Mouse (Mus musculus) lung, postnatal 10 days (tissue): ENCODE data around the gene Mettl7b.

ENCODE experiments used
- DNase-seq: peaks from one replicate; pipeline ENCODE4 v3.0.0; 2021

The Mettl7b gene

DNA sequence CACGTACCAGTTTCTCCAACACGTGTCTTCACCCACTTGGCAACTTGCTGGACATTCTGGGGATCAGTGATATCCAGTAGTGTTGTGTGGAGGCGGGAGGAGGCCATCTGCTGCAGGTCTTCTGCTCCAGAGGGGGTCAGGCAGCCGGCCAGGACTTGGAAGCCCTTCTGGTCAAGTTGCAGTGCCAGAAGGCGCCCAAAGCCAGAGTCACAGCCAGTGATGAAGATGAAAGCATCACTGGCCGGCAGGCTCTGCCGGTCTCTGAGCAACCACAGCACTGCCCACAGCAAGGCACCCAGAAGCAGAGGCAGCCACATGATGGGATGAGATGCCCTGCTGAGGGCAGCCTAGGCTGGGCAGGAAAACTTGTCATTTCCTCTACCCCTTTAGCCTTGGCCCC lies 42.5 kb downstream of the Mettl7b start:
- DNase-seq, result peak; percentile 55

DNA sequence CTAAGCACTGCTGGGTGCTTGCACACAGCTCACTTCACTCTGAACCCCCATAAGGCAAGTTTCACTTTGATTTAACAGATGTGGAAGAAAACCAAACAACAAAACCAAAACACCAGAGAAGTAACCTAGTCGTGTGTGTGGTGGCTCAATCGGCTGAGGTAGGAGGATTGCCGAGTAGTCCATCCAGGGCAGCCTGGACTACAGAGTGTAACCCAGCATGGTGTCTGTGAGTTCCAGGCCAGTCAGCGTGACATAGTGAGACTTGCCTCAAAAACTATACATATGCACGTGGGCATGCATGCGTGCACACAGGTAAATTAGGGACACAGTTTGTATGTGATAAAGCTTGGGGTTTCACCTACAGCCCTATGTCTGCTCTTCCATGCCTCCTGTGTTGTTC lies 43.4 kb downstream of the Mettl7b start:
- DNase-seq, result no peak

DNA sequence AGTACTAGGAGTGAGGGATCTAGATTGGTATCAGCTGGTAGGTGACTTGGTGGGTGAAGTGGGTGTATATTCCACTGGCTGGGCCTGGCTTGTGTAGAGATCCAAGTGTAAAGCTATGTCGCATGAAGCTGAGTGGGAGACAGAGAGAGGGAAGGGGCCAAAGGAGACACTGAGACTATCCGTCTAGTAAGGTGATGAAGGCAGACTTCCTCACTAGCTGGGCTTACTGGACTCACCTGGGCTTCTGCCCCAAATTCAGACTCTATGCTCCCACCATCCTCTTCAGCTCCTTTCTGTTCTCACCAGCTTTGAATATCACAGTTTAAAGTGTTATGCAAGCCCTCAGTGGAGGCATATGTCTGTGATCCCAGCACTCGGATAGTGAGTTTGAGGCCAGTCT lies 44.1 kb downstream of the Mettl7b start:
- no peak for DNase-seq

DNA sequence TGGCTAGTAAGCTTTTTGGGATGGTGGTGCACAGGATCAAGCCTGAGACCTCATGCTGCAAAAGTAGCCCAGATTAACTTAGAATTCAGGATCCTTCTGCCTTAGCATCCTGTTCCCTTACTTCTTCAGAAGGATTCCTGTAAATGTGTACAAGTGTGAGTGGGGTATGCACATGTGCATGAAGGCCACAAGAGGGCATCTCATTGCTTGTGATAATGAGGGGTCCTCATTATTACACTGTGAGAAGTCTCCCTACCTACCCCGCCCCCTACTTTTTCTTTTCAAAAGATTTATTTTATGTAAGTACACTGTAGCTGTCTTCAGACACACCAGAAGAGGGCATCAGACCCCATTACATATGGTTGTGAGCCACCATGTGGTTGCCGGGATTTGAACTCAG lies 45.2 kb downstream of the Mettl7b start:
- no peak for DNase-seq

DNA sequence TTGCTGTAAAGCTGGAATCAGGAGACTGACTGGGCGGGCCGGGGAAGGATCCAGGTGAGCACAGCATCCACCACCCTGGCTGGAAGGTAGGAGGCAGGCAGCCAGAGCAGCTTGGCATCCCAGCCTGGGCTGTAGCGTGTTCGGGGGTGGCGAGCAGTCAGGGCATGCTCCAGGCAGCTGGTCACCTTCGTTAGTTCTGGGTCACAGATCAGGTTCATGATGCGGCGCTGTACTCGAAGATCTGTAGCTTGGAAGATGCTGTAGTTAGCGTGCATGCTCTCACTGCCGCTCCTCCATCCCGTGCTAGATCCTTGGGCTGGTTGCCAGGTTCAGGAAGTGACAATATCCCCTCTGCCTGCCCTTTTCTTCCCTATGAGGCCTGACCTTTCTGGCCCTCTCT lies 47.1 kb downstream of the Mettl7b start:
- DNase-seq, result no peak

DNA sequence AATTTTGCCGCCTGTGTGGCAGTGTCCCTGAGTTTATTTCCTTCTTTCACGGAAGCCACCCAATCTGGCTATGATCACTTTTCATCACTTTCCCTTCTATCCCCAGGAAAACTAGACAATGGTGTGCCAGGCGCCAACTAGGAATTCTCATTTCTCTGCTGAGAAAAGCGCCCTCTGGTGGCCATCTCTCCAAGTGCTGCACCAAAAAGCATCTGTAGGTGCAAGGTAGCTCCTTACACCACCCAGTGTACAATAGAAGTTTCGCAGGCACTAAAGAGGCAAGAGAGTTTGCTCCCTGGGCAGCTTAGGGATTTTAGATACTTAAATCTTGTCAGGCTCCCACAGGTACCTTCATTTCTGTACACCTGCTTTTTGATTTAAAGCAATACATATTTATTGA lies 47.6 kb downstream of the Mettl7b start:
- peak; percentile 94 for DNase-seq

DNA sequence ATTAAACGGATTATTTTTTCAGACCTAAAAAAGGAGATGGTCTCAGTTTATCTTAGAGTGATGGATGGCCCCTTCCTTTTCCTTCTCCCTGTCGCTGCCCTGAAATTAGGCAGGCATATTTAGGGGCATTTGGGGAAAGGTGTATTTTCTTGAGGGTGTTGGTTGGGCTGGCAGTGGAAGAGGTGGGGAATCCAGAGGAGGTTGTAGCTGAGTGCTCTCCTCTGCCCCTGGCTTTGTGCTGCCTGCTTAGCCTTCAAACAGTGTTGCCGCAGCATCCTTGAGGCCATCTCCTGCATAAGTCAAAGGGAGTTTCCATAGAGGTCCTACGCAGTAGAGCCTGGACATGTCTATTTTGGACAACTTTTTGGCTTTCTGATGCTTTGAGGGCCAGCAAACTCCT lies 48.0 kb downstream of the Mettl7b start:
- DNase-seq, result no peak

DNA sequence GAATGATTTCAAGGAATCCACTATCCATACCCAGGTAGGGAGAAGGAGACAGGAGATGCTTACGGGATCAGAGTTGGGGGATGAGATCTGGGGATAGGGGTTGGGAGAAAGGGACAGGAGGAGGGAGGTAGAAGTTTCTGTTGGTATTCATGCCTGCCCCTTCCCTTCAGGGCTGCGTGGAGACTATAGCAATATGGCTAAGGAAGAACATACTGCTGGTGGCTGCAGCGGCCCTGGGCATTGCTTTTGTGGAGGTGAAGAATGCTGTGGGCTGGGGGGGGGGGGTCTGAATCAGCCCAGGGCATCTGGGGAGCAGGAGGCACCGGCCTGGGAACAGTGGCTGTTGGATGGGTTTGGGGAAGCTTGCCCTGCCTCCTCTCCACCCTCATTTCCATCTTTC lies 48.5 kb downstream of the Mettl7b start:
- no peak for DNase-seq

DNA sequence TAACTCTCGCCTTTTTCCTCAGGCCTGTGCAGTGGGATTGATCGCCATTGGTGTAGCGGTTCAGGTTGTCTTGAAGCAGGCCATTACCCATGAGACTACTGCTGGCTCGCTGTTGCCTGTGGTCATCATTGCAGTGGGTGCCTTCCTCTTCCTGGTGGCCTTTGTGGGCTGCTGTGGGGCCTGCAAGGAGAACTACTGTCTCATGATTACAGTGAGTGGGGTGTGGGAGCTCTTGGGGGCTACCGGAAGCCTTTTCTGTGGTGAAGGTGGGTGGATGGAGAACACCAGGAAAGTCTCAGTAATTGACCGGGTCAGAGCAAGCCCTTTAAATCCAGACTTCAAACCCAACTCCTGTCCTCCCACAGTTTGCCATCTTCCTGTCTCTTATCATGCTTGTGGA lies 49.4 kb downstream of the Mettl7b start:
- no peak for DNase-seq

DNA sequence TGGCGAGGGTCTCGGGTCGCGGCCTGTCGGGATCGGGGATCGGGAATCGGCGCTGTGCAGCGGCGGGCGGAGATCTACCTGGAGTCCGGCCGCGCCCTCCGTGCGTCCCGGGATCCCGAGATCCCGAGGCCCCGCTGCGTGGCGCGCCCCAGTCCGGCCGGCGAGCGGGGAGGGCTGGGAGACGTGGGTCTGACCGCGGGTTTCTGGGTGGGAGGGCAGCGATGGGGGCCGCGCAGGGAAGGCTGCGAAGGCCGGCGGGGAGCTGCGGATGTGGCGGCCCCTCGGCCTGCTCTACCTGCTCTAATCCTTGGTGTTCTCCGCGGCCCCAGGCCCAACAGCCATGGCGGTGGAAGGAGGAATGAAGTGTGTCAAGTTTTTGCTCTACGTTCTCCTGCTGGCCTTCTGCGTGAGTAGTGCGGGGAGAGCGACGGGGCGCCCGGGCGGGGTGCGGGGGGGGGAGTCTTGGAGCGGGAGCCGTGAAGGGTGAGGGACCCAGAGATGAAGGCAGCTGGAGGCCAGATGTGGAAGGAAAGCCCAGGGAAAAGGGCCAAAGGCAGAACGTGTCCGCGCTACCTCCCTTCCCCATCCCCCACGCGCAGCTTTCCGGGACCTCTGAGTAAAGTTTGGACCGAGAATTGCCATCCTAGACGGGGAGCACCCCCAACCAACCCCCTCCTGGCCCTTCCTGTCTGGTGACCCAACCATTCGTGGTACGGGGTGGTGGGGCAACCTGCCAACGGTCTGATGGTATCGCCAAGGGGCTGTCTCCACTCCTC lies 50.5 kb downstream of the Mettl7b start:
- DNase-seq, result peak; percentile 70

DNA sequence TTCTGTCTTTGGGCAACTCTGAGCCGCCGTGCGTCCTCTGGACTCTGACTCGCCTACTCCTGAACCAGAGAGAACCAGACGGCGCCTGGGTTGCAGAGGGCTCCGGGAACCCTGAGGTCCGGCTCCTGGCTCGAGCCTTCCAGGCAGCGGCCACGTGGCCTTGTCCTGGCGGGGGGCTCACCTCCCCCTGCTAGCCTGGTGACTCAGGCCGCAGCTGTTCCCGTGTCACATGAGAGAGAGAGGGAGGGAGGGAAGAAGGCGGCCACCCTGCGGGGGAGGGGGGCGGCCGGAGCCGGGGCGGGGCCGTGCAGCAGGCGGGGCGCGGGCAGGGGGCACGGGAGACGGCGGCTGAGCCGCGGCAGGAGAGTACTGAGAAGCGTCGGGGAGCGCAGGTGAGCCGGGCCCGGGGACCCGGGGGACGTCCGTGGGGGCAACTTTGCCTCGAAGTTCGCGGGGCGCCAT lies 51.2 kb downstream of the Mettl7b start:
- DNase-seq, result peak; percentile 91

DNA sequence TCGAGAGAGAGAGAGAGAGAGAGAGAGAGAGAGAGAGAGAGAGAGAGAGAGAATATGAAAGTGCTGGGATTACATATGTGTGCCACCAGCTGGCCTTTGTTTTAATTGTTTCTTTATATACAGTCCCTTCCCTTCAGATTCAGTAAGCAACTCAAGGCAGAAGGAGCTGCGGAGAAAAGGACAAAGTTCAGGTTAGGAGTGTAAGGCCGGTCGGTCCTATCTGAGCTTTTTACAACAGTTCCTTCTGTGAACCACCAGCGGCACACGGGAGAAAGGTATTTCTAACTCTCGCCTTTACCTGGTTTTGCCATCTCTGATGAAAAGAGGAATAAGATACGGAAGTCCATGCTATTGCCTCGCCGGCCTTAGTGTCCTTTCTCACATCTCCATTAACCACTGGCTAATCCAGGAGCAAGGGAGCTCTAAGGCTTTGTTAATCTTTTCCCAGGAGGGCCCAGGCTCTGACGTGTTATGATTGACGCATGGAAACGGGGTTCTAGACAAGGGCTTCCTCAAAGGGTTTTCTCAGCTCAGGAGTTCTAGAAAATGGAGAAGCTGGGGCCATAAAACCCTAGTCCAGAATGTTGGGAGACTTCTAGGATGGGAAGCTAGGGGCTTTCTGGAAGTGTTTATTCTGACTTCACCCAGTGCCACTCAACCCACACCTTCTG lies 51.9 kb downstream of the Mettl7b start:
- DNase-seq, result no peak
